Mouse (Mus musculus) large intestine, adult 2 months (tissue): Measurements from ENCODE around the gene Supt5. TPM values are rescaled to one million over a fixed set of nuclear protein-coding genes. Genes with fewer than 3 reads are reported as not detected.

ENCODE experiments used
- DNase-seq: peaks from one replicate; pipeline ENCODE4 v3.0.0-alpha.2; 2012; ENCODE audit warnings: low read depth, low spot score
- WGBS: fragments of 180-500 bp; shearing (Covaris S2); methylation state at CpG from one replicate; pipeline ENCODE4 v1.1.7; 2018; 5-methylcytosine and 5-hydroxymethylcytosine counted together
- polyA plus RNA-seq: library from polyadenylated mRNA; depleted of rRNA; stranded (reverse); fragments of >200 nt; gene quantifications from 2 replicates; pipeline ENCODE4 v1.2.3, GENCODE M21; 2012

Gene Supt5
- polyA plus RNA-seq, 1 experiment: 67.7 TPM

DNA sequence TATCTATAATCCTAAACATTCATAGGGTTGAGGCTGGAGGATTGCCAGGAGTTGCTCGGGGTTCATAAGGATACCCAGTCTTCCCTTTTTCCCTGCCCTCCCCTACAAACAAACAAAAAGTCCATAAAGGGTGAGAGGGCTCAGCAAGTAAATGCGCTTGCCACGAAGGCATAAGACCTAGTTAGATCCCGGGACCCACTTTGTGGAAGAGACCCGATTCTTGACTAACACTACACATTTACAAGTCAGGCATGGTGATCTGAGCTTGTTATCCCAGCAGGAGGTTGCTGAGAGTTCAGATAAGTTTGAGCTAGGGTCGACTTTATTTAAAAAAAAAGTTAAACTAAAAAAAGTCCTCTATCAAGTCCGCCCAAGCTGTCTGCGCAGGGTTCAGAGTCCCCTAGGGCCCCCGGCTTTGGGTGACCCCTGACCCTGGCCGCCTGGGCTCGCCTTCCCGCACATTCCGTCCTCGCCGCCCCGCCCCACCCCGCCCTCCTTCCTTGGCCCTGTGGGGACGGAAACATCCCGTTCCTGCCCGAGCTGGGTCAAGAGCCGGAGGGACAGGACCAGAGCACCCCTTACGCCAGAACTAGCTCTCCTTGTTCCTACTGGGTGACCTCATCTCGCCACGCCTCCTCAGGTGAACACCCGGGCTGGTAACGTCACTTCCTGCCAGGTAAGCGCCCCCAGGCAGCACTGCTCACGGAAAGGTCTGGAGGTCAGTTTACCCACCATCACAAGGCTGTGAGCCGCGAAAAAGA is 37.6 kb upstream of the Supt5 start:
- DNase-seq: no peak
- WGBS: under 1% methylated on average over 30 of the region's 30 CpGs

- WGBS: under 1% methylated on average over 36 of the region's 36 CpGs
- DNase-seq: no peak
These were observed 36.8 kb upstream of the Supt5 start for GRCm38 (mm10) chr7:28375176-28375921.

- DNase-seq: no peak
- WGBS: 45% methylated on average over 10 of the region's 10 CpGs
These were observed 36.1 kb upstream of the Supt5 start for GRCm38 (mm10) chr7:28374647-28375046.

DNA sequence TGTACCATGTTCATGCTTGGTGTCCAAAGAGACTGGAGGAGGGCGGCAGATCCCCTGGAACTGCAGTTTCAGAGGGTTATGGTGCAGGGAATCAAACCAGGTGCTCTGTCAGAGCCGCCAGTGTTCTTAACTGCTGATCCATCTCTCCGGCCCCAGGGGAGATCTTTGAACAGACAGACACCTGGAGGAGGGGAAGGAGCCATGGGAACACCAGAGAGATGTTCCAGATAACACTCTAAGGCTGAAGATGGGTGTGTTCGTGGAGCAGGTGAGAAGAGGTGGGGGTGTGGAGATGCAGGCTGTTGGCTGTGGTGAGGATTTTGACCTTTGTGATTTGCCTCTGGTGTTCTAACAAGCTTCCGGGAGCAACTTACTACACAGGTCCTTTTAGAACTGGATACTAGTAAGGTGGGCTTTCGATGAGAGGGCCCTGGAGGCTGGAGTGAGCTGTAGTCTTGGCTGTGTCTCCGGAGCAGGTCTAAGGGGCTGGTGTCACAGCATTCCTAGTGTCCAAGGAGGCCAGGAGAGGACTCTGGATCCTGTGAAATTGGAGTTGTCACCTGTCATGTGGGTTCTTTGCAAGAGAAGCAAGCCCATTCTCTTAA is 35.4 kb upstream of the Supt5 start:
- no peak for DNase-seq
- 33% methylated on average over 7 of the region's 7 CpGs for WGBS

- no peak for DNase-seq
- under 1% methylated on average over 9 of the region's 9 CpGs for WGBS
These were observed 34.6 kb upstream of the Supt5 start for GRCm38 (mm10) chr7:28373131-28373581.

DNA sequence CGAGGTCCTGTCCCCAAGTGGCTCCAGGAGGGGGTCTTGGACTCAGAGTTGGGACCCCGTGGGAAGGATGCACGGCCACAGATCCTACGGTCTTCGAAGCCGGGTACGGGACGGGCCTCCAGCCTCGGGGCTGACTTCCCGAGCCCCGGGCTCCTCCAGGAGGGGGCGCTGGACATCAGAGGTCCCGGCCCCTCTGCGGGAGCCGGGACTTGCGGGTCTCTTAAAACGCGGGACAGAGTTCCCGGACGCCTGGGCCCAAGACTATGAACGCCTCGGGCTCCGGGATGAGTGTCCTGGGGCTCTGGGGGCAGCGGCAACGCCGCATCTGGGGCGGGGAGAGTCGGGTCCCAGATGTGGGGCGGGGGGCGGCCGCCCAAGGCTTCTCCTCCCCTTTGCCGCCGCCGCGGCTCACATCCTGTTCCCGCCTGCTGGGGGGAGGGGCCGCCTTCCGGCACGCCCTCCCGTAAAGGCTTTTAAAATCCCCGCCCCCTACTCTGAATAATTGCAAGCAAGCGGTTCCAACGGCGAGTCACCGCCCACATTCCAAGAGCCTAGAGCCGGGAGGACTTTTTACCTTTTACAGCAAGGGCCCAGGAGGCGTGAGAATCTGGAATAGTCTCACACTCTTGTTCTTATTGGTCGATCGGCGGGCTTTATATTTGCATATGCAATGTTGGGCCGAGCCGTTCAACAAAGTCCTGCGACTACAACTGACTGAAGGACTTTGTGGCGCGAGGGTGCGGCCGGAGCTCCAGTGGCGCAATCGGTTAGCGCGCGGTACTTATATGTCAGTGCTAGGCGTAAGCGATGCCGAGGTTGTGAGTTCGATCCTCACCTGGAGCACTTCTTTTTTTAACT is 33.9 kb upstream of the Supt5 start, which contains the start of gene Plekhg2:
Gene Plekhg2 (minus strand): TSS at position 349 of the 858 bp plus-strand sequence.
- WGBS: under 1% methylated on average over 62 of the region's 66 CpGs
- DNase-seq: no peak

DNA sequence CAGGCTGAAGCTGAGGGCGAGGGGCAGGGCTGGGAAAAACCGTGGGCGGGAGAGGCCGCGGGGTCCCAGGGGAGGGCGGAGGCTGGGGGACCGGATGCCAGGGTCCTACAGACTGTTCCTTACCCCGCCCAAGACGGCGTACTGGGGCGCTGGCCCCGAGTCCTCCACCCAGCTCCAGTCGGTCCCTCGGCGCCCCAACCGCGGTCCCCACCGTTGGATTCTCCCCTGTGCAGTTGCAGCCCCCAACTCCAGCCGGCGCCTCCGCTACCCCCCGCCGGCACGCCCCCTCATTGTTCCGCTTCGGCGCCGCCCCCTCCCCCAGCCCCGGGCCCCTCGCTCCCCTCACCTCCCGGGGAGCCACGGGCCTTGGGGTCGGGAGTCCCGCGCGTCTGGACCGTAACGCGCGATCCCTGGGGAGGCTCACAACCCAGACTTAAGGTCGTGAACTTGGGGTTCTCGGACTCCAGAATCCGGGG is 33.0 kb upstream of the Supt5 start:
- WGBS: 1% methylated on average over 42 of the region's 43 CpGs
- DNase-seq: no peak

- no peak for DNase-seq
- 3% methylated on average over 11 of the region's 11 CpGs for whole genome bisulfite sequencing
These were observed 32.5 kb upstream of the Supt5 start for GRCm38 (mm10) chr7:28370977-28371513.

DNA sequence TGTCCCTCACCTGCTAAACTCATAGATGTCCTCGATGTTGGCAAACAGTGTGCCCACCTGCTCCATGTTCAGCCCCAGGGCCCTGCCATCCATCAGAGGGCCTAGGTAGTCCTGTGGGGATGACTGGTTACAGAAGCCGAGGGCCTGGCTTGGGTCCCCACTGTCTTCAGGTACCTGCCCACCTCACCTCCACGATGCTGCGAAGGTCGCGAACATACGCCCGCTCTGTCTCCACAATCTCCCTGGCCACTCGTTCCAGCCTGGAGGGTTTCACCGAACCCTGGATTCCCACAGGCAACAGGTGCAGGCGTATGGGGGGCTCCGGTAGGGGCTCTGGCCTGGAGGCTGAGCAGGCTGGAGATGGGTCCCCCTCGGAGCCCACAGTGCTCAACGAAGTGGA is 31.5 kb upstream of the Supt5 start:
- 91% methylated on average over 14 of the region's 14 CpGs for WGBS
- no peak for DNase-seq

DNA sequence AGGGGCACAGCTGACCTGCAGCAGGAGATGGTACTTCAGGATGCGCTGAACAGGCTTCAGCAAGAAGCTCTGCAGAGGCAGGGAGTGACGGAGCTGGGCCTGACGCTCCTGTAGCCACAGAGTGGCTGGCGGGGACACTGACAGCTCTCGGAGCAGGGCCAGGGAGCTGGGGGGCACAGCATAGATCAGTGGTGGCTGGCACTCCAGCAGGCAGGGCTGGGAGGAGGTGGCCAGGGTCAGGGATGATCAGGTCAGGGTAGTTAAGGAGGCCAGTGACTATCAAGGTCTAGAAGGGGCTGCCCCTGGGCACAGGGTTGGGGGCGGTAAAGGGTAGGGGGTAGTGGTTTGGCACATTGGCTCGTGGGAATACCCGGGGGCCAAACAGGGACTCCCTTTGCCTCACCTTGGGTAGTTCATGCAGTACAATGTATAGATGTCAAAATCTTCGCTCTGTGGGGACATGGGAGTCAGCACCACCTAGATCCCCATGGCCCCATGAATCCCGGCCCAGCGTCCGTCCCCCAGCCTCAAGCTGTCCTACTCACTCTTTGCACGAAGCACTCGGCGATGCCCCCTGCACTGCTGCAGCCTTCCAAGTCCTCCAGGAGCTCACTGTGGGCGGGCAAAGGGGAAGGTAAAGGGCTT is 29.9 kb upstream of the Supt5 start:
- 93% methylated on average over 16 of the region's 16 CpGs for WGBS

GRCm38 (mm10) chr7:28367663-28368275 is 29.2 kb upstream of the Supt5 start:
- WGBS: 93% methylated on average over 16 of the region's 16 CpGs
- no peak for DNase-seq

More for the DNA sequence above, 29.9 kb upstream of the Supt5 start:
- DNase-seq: no peak

- 80% methylated on average over 16 of the region's 16 CpGs for WGBS
- DNase-seq: no peak
These were observed 24.0 kb upstream of the Supt5 start for GRCm38 (mm10) chr7:28362441-28363060.

GRCm38 (mm10) chr7:28361647-28362341 is 23.2 kb upstream of the Supt5 start:
- 90% methylated on average over 20 of the region's 20 CpGs for WGBS
- no peak for DNase-seq

DNA sequence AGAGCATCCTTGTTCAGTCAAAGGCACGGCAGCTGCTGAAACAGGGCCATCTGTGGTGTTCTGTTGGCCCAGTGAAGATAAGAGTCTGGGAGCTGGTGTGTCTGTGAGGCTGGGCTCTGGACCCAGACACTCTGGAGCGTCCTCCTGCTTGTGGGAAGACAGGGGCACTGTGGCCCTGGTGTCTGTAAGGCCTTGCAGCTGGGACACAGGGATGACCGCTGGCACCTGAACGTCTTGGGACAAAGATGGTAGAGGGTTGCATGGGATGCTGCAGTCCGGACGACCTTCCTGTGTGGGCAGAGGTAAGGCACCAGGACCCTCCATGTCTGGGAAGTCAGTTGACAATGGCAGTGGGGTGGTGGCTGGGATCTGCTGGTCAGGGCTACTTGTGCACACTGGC is 21.7 kb upstream of the Supt5 start:
- DNase-seq: no peak
- WGBS: 90% methylated on average over 6 of the region's 6 CpGs

GRCm38 (mm10) chr7:28359854-28360253 is 21.3 kb upstream of the Supt5 start:
- DNase-seq: no peak
- 86% methylated on average over 10 of the region's 10 CpGs for WGBS

DNA sequence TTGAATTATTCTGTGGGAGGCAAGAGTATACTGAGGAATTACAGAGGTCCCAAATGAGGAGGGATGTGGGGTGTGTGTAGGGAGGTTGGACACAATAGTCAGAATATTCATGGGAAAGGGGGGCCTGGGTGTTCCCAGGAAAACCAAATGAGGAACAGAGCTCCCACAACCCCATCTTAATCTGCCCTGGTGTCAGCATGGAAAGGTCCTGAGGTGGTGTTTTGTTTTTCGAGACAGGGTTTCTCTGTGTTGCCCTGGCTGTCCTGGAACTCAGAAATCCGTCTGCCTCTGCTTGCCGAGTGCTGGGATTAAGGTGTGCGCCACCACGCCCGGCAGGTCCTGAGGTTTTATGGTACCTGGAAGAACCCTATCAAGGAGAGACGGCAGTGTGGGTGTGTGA is 19.9 kb upstream of the Supt5 start:
- no peak for DNase-seq
- 18% methylated on average over 7 of the region's 7 CpGs for WGBS

DNA sequence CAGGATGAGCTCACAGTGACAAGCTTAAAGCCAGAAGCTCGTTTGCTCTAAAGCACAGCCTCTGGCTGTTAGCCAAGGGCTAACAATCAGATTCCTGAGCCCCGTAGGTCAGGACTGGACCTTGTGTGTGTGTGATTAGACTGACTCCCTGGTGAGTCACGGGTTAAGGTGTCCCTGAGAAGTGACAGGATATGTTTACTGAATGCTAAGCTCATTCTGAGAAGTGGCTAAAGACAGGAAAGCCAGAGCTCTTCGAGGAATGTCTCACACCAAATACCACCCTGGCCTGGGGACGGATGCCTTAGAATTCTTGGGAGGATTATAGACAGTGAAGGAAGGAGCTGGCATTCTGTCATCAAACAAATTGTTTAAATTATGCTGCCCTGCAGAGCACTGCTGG is 19.4 kb upstream of the Supt5 start:
- no peak for DNase-seq
- 5% methylated on average over 5 of the region's 5 CpGs for WGBS
